Mouse (Mus musculus): ENCODE results near the gene Cxcl1.

The Cxcl1 gene

DNA sequence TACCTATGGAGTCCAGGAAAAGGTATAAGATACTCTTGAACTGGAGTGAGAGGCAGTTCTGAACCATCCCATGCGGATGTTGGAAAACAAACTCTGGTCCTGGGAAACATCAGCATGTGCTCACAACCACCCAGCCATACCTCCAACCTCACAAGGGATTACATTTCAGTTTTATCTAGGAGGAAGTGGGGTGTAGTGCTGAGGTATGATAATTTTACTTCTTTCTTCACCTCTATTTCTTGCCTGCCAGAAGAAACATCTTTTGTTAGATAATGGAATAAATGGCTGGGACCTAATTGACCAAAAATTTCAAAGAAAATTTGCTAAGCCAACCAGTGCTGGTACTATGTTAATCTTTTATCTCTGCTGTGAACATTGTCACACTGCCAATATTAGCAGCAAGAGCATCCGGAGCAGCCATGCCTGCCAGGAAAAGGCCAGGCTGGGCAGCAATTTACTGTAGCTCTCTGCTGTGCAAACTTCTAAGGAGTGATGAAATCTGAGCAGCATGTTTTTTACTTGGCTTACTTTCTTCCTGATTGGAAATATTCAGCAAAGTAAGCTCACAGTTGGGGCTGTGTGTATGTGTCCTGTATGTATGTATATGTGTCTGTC lies 6.3 kb upstream of the Cxcl1 start:
- DNase-seq (ENCODE audit: low read depth in 1 of 2, low spot score in 2 of 2) = no peak

GRCm38 (mm10) chr5:90888661-90889060 lies 2.4 kb upstream of the Cxcl1 start:
- DNase-seq (ENCODE audit: low read depth in 1 of 2, low spot score in 2 of 2) = no peak

GRCm38 (mm10) chr5:90891464-90891813 lies 398 bp downstream of the Cxcl1 start:
- no peak for DNase-seq (ENCODE audit: low read depth in 1 of 2, low spot score in 2 of 2)

GRCm38 (mm10) chr5:90894231-90894630 lies 3.2 kb downstream of the Cxcl1 start:
- no peak for DNase-seq (ENCODE audit: low read depth in 1 of 2, low spot score in 2 of 2)

GRCm38 (mm10) chr5:90897429-90897828 lies 6.4 kb downstream of the Cxcl1 start:
- DNase-seq (ENCODE audit: low read depth in 1 of 2, low spot score in 2 of 2) = no peak

GRCm38 (mm10) chr5:90899308-90899707 lies 8.3 kb downstream of the Cxcl1 start:
- DNase-seq (ENCODE audit: low read depth in 1 of 2, low spot score in 2 of 2) = no peak

DNA sequence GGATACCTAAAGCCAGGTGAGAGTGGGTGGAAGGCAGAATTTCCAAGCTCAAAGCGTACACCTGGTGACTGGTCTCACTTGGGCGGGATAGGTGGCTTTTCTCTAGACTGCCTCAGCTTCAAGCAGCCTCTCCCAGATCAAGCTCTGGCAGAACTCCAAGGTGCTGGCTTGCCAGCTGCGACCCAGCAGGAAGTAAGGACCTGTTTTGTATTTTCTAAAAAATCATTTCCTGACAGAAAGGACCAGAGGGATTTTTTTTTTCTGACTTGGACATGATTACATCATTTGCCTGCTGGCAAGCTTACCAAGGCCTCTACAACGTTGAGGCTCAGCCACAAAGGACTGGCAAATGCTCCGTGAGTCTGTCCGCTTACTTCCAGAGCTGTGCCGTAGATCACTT lies 9.1 kb downstream of the Cxcl1 start:
- DNase-seq (ENCODE audit: low read depth in 1 of 2, low spot score in 2 of 2) = no peak

DNA sequence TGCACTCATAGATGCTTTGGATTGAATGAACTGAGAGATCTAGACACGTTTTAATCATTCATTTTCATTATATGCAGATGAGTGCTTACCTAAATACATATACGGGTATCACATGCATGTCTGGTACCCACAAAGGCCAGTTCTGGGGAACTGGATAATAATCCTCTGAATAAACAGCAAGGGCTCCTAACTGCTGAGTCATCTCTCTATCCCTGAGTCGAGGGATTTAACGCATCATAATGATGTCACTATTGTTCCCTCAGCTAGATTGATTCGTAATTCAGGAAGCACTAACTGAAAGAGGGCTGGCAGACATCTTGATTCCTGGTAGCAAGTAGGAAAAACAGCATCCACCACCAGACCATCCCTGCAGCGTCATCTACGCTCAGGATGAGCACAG lies 9.6 kb downstream of the Cxcl1 start:
- DNase-seq (ENCODE audit: low read depth in 1 of 2, low spot score in 2 of 2) = no peak

DNA sequence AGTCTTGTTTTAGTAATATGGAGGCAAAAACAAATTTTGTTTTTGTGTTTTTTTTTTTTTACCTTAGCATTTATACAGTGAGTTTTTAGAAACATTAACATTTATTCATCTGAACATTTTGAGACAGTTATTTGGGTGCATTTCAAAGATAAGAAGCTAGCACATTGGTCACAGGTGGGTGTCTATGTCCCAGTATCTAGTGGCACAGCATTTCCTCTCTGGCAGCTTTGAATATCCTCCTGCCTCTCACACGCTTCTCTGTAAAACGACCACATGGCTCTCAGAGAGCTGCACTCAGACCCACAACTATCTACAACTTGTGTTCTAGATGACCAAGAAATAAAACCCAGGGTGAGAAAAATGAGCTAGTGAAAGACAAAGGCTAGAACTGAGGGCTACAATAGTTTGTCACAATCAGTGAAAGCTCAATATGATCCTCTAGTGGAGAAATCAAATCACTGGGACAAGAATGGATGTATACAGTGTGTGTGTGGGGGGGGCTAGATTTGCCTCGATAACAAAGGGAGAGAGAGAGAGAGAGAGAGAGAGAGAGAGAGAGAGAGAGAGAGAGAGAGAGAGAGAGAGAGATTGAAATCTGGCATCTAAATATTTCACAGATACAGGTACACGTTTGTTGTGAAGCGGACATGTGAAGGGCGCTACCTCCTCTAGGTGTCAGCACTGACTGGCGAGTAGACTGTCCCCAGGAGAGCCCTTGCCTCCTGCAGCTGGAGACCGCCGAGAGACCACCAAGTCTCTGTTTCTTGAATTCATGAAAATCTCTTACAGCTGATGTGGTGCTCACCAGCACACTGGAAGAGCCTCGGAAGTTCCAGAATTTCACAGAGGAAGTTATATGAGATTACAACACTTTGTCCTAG lies 11.6 kb downstream of the Cxcl1 start:
- no peak for DNase-seq (ENCODE audit: low read depth in 1 of 2, low spot score in 2 of 2)

- peak; percentile 62 to 66 for DNase-seq (ENCODE audit: low read depth in 1 of 2, low spot score in 2 of 2)
Measured at GRCm38 (mm10) chr5:90903339-90904020, 12.4 kb downstream of the Cxcl1 start, which contains the start of gene Cxcl2. TSS of gene Cxcl2 (plus strand) at chr5:90903871.

- DNase-seq (ENCODE audit: low read depth in 1 of 2, low spot score in 2 of 2) = peak in 1 of 2 experiments; percentile 38
Measured at GRCm38 (mm10) chr5:90908983-90909382, 17.9 kb downstream of the Cxcl1 start.

DNA sequence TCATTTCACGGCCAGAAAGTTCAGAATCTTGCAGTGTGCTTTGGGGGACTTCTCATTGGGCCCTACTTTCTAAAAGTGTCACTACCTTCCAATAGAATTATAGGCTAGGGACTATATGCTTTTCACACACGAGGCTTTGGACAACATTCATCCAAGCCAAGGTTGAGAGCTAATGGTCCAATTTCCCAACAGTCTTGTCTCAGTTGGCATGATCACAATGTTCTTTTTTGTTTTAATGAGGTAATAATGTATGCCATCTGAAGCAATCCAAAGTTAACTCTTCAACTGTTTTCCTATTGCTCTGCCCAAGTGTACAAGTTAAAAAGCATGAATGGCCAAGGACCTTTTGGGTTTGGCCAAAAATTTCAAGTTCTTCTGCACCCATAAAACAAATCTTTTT lies 28.5 kb downstream of the Cxcl1 start:
- no peak for DNase-seq (ENCODE audit: low read depth in 1 of 2, low spot score in 2 of 2)

DNA sequence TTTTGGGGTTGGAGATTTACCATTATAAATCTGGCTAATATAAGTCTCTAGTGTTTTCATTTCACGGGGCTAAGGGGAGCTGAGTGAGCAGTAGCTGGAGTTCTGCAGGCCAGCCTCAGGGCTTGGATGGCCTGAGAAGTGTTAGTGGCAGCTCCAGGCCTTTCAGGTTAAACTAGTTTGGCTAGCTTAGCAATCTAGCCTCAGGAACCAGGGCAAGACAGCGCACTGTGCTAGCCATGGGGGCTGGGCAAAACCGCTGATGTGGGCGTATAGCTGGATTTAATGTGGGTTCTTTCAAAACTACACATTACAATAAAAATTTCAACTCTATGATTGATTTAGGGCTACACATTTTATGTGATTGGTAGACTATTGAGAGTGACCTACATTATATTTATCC lies 31.9 kb downstream of the Cxcl1 start:
- no peak for DNase-seq (ENCODE audit: low read depth in 1 of 2, low spot score in 2 of 2)

GRCm38 (mm10) chr5:90930546-90930945 lies 39.5 kb downstream of the Cxcl1 start:
- DNase-seq (ENCODE audit: low read depth in 1 of 2, low spot score in 2 of 2) = no peak

DNA sequence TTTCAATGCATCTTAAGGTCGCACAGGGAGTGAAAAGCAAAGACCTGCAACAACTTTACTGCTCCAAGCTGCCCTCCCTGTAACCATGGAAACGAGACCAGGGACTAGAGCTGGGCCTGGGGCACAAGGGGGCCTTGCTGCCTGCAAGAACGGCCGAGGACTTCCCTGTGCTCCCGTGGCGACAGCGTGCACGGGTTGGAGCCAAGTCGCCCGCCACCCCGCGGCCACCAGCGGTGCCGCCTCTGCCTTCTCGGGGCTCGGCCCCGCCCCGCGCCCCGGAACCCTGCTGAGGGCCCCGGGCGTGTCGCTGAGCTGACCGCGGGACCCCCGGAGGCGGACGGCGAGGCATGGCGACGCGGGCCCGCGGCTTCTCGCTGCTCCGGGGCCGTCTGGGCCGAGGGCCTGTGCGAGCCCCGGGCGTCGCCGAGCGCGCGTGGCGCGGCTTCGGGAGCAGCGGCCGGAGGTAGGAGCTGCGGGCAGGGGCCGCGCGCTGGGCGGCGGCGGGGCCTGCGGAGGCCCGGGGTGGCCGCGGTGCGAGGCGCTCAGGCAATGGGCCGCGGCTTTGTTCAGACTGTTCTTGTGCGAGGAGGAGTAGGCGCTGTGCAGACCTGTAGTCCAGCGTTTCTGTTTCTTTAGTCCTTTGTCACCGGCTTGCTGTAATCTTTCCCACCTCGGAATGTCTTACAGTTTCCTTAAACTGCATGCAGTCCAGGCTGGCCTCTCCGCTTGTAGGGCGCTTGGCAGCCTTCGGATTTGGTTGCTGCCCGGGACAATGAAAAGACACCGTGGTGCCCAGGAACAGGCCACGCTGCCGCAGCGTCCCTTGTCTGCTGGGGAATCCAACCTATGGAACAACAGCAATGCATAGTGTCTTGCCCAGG lies 40.2 kb downstream of the Cxcl1 start, which contains the start of gene Mthfd2l:
Gene Mthfd2l, plus strand, starts transcription at position 147 of the 881 bp plus-strand sequence.
- peak; percentile 44 to 59 for DNase-seq (ENCODE audit: low read depth in 1 of 2, low spot score in 2 of 2)

- no peak for DNase-seq (ENCODE audit: low read depth in 1 of 2, low spot score in 2 of 2)
Measured at GRCm38 (mm10) chr5:90931911-90932310, 40.9 kb downstream of the Cxcl1 start.

- DNase-seq (ENCODE audit: low read depth in 1 of 2, low spot score in 2 of 2) = no peak
Measured at GRCm38 (mm10) chr5:90936706-90937105, 45.7 kb downstream of the Cxcl1 start.

Data from monocyte, adult 2 months (primary cell).